Mouse (Mus musculus) limb, embryonic 14.5 days (tissue): ENCODE results near the gene Tmem144. TPM values are rescaled to one million over a fixed set of nuclear protein-coding genes. Genes with fewer than 3 reads are reported as not detected.

Experiments
- ATAC-seq: fragments of 200-750 bp; cut with Nextera tagmentation; 2 replicates; pipeline ENCODE4 v1.8.0; 2017; ENCODE audit warnings: low read depth, moderate number of reproducible peaks, moderate TSS enrichment; ENCODE audit not compliant: low FRiP score
- DNase-seq: peaks from one replicate; pipeline ENCODE4 v3.0.0-alpha.2; 2015; ENCODE audit warnings: low spot score
- H3K27ac ChIP-seq: fragments of 300-500 bp; sonication (generic); replicated peaks from 2 replicates; pipeline ENCODE4 v1.5.1; 2014; ENCODE audit warnings: low read depth, mild to moderate bottlenecking, low read length, moderate library complexity, mixed read lengths
- H3K27me3 ChIP-seq: fragments of 300-500 bp; sonication (generic); 2 replicates; pipeline ENCODE4 v1.6.1; 2014; ENCODE audit warnings: low read length, mixed read lengths; ENCODE audit not compliant: control insufficient read depth, insufficient read depth
- H3K36me3 ChIP-seq: fragments of 300-500 bp; sonication (generic); 2 replicates; pipeline ENCODE4 v1.6.1; 2014; ENCODE audit warnings: mild to moderate bottlenecking, low read length, moderate library complexity, mixed read lengths; ENCODE audit not compliant: control insufficient read depth, insufficient read depth
- H3K4me1 ChIP-seq: fragments of 300-500 bp; sonication (generic); 2 replicates; pipeline ENCODE4 v1.6.1; 2014; ENCODE audit warnings: antibody characterized with exemption, low read length, mixed read lengths; ENCODE audit not compliant: control insufficient read depth, insufficient read depth
- H3K4me2 ChIP-seq: fragments of 300-500 bp; sonication (generic); replicated peaks from 2 replicates; pipeline ENCODE4 v1.6.1; 2014; ENCODE audit warnings: low read depth, mild to moderate bottlenecking, low read length, moderate library complexity; ENCODE audit not compliant: severe bottlenecking
- H3K4me3 ChIP-seq: fragments of 300-500 bp; sonication (generic); replicated peaks from 2 replicates; pipeline ENCODE4 v1.5.1; 2014; ENCODE audit warnings: low read length
- H3K9ac ChIP-seq: fragments of 300-500 bp; sonication (generic); 2 replicates; pipeline ENCODE4 v1.6.1; 2014; ENCODE audit warnings: mild to moderate bottlenecking, low read depth, low read length, moderate library complexity; ENCODE audit not compliant: severe bottlenecking
- H3K9me3 ChIP-seq: fragments of 300-500 bp; sonication (generic); 2 replicates; pipeline ENCODE4 v1.6.1; 2016; ENCODE audit warnings: low read length; ENCODE audit not compliant: control insufficient read depth
- POLR2A ChIP-seq: fragments of 200-500 bp; IDR thresholded peaks from 2 replicates; pipeline ENCODE4 v1.8.0; 2012; ENCODE audit warnings: inconsistent platforms, mild to moderate bottlenecking, moderate library complexity, borderline replicate concordance; ENCODE audit not compliant: insufficient read depth, insufficient read length; ENCODE audit errors: extremely low read depth
- WGBS: fragments of 180-500 bp; shearing (Covaris S2); extraction: QIAGEN DNeasy Blood & Tissue Kit; methylation state at CpG from one replicate; pipeline ENCODE4 v1.1.7; 2014; 5-methylcytosine and 5-hydroxymethylcytosine counted together
- polyA plus RNA-seq, 2 experiments: library from polyadenylated mRNA; depleted of rRNA in 1 of 2; stranded (reverse) in 1 of 2; unstranded in 1 of 2; fragments of >200 nt; fragmentation: Nextera tagmentation in 1 of 2; extraction: Ambion mirVana in 1 of 2; gene quantifications; 2 replicates each; pipeline versions ENCODE4 v1.2.1 to v1.2.3; 2012 to 2014

The Tmem144 gene
- polyA plus RNA-seq, 2 experiments: 1.2 to 3.3 TPM

DNA sequence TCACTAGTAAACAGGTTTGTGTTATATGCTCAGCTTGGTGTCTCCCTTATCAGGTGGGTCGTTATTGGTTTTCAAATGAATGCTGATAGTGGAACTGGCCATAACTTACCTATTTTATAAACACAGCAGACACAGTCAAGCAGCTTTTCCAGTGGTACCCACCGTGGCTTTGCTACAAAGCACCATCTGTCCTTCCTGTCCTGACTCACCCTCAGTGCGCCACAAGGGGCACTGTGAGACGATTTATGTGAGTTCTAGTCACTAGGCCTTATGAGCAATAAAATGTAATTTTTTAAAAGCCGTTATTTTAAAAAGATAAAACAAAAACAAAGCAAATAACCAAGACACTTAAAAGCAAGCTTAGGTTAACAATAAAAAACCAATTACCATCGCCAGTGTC lies 13.8 kb downstream of the Tmem144 start:
- H3K4me3 ChIP-seq: no peak overlapping the region
- H3K9ac ChIP-seq: no peak overlapping the region
- no peak overlapping the region for H3K27ac ChIP-seq
- H3K4me1 ChIP-seq: no peaks in the 10 kb centered on the region
- no peaks in the 10 kb centered on the region for H3K9me3 ChIP-seq
- no peak for TF ChIP-seq POLR2A
- ATAC-seq: no peak
- no peaks in the 10 kb centered on the region for H3K36me3 ChIP-seq
- 50% methylated on average over 6 of the region's 6 CpGs for WGBS
- no peaks in the 10 kb centered on the region for H3K27me3 ChIP-seq
- no peak for DNase-seq
- H3K4me2 ChIP-seq: no peak overlapping the region

GRCm38 (mm10) chr3:79829289-79829688 lies 23.3 kb downstream of the Tmem144 start:
- DNase-seq (no peak), ATAC-seq (no peak)
- no peaks in the 10 kb centered on the region for H3K4me1 ChIP-seq
- no peaks in the 10 kb centered on the region for H3K27me3 ChIP-seq
- H3K4me2 ChIP-seq: no peak overlapping the region
- TF ChIP-seq POLR2A: no peak
- no peak overlapping the region for H3K27ac ChIP-seq
- no peak overlapping the region for H3K9ac ChIP-seq
- no peaks in the 10 kb centered on the region for H3K9me3 ChIP-seq
- no peaks in the 10 kb centered on the region for H3K36me3 ChIP-seq
- no peak overlapping the region for H3K4me3 ChIP-seq

DNA sequence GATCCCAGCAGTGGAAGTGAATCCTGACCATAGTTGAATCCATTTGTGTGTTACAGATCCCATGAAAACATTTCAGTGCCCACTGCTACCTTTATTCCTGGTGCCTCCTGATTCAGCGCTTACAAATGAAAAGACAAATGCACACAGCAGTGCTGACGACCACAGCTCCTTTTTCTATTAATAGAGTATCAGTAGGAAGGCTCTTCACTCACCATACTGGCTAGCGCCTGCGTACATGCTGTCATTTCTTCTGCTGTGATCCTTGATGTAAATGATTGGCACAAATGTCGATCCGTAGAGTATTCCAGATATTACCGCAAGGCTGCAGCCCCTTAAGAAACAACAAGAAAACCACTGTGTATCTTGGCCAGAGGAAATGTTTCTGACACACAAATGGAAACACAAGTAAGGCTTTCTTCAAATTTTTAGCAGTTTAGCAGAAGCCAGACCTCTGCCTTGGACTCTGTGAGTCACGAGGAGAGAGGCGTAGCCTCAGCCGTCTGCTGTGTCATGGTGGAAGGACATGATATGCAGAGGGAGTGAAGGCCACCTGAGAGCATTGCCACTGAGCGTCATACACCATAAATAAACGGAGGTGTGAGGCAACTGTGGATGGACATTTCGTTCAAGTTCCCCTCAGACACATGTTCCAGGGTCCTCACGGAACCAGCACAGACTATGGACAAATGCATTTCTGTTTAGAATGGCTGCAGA lies 27.3 kb downstream of the Tmem144 start:
- 89% methylated on average over 14 of the region's 14 CpGs for WGBS
- ATAC-seq: no peak
- no peaks in the 10 kb centered on the region for H3K4me1 ChIP-seq

GRCm38 (mm10) chr3:79823176-79823575 lies 29.4 kb downstream of the Tmem144 start:
- no peak overlapping the region for H3K4me3 ChIP-seq
- no peak overlapping the region for H3K4me2 ChIP-seq
- no peak for DNase-seq
- no peak for TF ChIP-seq POLR2A
- no peak for ATAC-seq
- no peaks in the 10 kb centered on the region for H3K9me3 ChIP-seq
- 92% methylated on average over 7 of the region's 7 CpGs for WGBS
- peaks cover 4% of the 10 kb centered on the region; the same call in 1 of the 2 replicates for H3K4me1 ChIP-seq
- no peak overlapping the region for H3K27ac ChIP-seq
- no peak overlapping the region for H3K9ac ChIP-seq
- H3K27me3 ChIP-seq: no peaks in the 10 kb centered on the region
- H3K36me3 ChIP-seq: no peaks in the 10 kb centered on the region

More for the DNA sequence above, 27.3 kb downstream of the Tmem144 start:
- Histone ChIP-seq H3K9ac (no peak overlapping the region), H3K27me3 (no peaks in the 10 kb centered on the region), H3K4me3 (no peak overlapping the region), H3K36me3 (no peaks in the 10 kb centered on the region), H3K9me3 (no peaks in the 10 kb centered on the region), H3K4me2 (no peak overlapping the region), H3K27ac (no peak overlapping the region)
- no peak for TF ChIP-seq POLR2A
- DNase-seq: no peak

- Histone ChIP-seq H3K9ac (no peak overlapping the region), H3K9me3 (no peaks in the 10 kb centered on the region), H3K4me3 (no peak overlapping the region), H3K4me2 (no peak overlapping the region), H3K27me3 (no peaks in the 10 kb centered on the region), H3K27ac (no peak overlapping the region), H3K36me3 (no peaks in the 10 kb centered on the region), H3K4me1 (peaks cover 5% of the 10 kb centered on the region; the same call in 1 of the 2 replicates)
- DNase-seq (no peak), ATAC-seq (no peak)
- no peak for TF ChIP-seq POLR2A
- 85% methylated on average over 16 of the region's 16 CpGs for WGBS
These were observed 31.4 kb downstream of the Tmem144 start for GRCm38 (mm10) chr3:79821131-79821530.
